Mouse (Mus musculus) liver (tissue): ENCODE measurements around the gene Fgfrl1.

ENCODE experiments used
- DNase-seq: peaks from one replicate; pipeline ENCODE4 v3.0.0-alpha.2; 2020; ENCODE audit warnings: mixed read lengths

Fgfrl1 gene

DNA sequence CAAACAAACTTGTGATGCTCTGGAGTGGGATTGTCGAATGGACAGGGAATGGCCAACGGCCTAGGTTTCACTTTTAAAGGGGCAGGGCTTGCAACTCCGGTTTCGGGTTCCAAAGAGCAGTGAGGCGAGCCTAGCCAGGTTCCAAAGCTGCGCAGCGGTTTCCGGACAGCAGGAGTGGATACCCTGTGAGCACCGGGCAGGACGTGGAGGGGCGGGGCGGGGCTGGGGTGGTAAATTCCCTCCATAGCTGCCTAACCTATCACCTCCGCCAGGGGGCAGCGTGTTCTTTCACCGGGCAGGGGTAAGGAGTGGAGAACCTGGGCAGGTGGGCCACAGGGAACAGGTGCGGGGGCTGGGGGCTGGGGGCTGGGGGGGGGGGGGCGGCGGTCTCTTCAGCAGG, at the start of gene Fgfrl1:
Gene Fgfrl1, plus strand, starts transcription at position 112 of the 400 bp plus-strand sequence.
- DNase-seq, result peak; percentile 87

DNA sequence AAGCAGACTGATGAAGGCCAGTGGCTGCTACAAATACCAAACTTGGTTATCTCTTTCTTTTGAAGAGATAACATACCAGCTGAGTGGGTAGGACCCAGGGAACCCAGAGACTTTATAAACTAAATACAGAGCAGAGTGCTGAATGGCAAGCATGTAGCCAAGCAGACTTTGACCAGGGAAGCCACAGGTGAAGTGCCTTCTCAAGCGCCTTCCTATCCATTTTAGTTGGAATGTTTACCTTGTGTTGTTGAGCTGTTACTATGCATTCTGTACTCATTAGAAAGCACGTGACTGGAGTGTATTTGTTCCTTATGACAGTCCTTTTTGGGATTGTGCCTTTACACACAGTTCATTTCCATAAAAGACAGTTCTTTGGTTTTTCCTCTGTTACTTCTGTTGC, 48.5 kb upstream of the Fgfrl1 start:
- no peak for DNase-seq

DNA sequence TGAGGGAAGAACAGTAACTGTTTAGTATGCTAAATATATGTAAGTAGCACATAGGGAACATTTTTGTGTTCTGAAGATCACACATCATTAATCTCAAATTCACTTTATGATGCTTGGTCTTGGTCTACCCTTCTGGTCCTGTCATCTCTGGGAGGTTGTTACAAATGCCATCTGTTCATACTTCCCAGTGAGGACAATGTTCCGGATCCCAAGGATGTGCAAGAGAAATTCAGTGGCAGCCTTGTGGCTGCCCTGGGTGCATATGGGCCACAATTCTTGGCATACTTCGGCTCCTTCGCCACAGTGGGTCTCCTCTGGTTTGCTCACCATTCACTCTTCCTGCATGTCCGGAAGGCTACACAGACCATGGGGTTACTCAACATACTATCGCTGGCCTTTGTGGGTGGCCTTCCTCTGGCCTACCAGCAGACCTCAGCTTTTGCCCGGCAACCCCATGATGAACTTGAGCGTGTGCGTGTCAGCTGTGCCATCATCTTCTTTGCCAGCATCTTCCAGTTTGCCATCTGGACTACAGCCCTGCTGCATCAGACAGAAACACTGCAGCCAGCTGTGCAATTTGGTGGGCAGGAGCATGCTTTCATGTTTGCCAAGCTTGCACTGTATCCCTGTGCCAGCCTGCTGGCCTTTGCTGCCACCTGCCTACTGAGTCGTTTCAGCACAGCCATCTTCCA, 46.4 kb upstream of the Fgfrl1 start:
- no peak for DNase-seq

DNA sequence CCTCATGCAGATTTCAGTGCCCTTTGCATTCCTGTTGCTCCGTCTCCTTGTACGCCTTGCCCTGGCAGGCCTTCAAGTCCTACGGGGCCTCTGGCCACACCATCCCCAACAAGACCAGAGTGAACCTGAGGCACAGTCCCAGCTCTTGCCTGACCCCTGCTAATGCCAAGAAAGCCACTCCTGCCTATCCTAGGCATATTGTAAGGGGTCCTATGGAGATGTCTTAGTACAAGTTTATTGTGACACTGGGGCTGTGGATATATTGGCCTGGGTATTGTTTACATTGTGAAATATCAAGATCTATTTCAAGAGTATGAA, 45.9 kb upstream of the Fgfrl1 start:
- no peak for DNase-seq

DNA sequence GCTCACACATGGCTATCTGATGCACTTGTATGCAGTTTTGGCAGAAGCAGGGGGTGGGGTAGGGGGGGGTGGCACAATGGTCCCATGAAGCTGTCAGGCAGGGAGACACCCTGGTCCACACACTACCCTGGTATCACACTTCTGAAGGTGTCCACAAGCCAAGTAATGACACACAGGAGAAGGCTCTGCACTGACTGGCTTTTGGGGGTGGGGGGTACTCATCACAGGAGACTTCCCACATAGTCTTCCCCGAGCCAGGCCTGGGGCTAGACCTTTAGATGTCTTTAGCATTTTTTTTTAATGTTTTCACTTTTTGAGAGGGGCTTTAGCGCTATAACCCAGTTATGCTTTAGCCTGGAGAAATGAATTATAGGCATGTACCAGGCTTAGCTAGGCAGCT, 44.9 kb upstream of the Fgfrl1 start:
- no peak for DNase-seq

DNA sequence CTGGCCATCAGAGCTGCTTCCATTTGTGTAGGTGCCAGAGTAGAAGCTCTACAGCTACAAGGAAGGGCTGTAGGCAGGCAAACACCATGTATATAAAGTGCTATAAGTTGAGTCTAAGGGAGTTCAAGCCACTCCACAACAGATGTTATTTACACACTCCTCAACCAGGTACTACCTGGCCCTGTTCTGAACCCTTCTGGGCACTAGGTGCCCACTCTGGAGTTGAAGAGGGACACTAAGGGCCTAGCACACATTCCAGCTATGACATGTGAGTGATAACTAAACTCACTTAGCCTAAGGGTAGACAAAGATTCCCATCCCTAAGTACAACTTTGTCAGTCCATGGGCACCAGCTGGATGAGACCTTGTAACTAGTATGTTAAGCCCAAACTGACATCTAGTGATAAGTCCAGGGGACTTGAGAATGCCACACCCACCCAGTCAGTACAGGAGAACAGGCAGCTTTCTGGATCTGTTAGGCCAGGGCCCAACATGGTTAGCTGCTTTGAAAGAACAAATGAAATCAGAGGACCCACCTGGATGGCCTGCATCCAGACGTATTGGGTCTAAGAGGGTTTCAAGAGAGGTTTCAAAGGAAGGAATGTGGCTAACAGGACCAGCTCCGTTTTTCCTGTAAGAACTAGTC, 44.2 kb upstream of the Fgfrl1 start:
- no peak for DNase-seq

DNA sequence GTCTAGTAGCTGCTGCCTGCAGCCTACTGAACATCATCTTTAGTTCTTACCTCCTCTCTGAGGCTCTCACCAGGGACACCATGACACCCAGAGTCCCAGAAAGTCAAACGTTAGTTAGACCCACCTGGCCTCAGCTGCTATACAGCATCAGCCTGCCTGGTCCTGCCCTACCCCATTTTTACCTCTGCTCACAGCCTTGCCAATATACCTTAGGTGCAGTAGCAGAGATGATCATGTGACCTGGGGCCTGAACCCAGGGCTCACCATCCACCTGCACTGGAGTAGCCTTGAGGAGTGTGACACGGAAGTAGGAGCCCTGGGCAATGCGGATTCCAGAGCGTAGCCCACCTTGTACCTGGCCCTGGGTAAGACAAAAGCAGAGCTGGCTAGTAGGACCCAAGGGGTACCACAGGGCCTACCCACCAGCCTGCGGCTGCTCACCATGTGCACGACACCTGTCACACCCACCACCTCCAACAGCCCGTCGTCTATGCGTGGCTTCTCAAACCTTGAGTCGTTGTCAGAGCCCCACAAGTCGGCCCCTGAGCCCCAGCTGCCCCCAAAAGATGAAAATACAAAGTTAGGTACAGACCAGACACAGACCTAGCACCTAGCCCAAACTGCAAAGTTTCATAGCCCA, 43.1 kb upstream of the Fgfrl1 start:
- DNase-seq, result no peak

DNA sequence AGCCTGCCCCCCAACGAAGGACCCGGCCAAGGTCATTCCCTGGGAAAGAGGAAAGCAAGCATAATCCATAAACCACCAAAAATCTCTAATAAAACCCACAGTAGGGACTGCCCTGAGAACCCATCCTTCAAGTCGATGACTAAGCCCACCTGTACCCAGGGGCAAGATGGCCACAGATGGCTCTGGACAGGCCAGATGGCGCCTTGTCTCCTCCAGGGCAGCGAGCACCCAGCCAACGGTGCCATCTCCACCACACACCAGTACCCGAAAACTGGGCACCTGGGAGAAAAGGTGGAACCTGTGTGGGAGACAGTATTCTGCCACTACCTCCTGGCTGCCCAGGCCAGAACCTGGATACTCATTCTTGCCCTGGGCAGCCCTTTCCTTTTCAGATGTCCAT, 41.8 kb upstream of the Fgfrl1 start:
- DNase-seq, result no peak

DNA sequence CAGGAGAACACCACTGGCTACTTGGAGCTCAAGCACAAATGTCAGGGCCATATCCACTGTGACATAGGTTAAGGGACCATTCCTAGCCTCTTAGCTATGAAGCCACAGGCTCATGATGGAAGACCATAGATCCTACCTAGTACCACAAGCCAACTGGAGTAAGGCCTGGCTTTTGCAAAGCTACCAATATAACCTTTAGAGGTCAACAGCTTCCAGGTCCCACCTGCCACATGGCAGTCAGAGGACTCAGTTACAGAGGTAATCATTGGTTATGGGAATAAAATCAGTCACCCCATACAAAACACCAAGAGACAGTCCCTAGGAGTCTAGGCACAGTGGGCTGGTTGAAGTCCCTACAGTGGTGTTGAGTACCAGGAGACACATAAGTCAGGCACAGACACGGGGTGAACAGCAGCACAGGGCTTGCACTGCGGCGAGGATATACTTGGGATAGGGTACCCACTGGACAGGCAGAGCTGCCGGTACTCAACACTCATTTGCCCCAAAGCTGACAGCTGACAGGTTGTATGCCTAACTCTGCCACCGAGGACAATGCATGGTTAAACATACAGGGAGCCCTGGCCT, 41.0 kb upstream of the Fgfrl1 start:
- no peak for DNase-seq

DNA sequence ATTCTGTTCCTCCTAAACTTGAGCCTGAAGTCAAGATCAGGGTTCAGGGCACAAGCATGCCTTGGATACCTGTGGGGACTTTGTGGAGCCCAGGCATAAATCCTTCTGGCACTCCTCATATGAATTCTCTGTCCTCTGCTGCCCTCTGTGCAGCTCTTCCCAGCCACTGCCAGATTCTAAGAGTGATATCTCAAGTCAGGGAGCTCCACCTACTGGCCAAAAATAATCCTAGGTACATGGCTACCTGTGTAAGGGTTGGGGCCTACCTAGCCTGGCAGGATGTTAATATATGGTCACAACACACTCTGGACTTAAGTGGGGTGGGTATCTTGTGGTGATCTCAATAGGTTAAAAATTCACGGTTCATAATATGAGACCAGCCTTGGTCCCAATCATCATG, 40.4 kb upstream of the Fgfrl1 start:
- peak; percentile 59 for DNase-seq

DNA sequence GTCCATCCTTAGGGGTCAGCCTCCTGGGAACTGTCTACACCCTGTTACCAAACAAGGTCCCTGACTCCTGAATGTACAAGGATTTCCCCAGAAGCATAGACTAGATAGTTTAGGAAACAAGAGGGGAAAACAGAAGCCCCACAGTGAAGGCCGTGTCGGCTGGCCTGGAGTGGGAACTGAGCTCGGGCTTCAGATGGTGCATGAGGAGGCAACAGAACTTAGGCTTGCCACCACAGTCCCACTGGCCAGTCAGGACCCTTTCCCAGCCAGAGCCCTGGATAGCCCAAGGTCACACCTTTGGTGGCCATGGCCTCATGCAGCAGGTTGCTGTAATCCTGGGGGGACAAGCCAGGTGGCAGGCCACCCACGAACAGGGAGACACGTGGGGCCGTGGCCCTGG, 38.8 kb upstream of the Fgfrl1 start:
- DNase-seq, result no peak

DNA sequence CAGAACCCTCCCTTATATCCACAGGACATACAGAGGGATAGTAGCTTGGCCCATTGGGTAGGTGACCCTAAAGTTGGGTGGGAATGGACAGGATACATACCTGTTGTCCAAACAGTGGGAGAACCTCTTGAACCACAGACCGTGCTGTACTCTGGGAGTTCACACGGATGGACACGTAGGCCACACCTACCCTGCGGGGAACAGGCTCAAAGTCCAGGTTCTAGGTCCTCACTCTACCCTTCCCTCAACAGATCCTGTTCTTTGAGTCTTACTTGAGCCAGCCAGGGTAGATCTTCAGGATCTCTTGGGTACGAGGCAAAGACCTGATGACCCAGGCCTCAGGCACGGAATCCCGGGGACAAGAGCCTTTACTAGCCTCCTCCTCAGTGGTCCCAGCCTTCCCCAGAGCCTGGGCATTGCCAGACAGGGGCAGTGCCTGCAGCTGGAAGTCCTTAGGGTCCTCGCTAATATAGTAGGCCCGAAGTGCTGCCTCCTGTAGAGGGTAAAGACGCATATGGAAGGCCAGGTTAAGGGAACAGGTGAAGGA, 37.7 kb upstream of the Fgfrl1 start:
- DNase-seq, result no peak

DNA sequence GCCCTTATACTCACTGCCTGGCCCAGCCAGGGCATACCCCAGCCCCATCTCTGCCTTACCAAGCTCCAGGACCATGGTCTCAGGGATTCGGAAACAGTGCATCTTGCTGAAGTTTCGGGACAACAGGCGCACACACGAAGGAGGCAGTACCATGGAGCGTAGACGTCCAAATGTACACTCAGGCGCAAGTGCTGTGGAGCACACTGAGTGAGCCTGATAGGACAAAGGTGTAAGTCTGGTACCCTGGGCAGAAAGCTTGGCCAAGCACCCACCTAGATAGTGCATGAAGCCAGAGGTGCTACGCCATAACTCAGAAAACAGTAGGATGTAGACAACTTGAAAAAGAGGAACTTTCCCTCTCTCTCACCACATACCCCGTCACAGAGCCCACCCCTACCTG, 36.8 kb upstream of the Fgfrl1 start:
- no peak for DNase-seq

DNA sequence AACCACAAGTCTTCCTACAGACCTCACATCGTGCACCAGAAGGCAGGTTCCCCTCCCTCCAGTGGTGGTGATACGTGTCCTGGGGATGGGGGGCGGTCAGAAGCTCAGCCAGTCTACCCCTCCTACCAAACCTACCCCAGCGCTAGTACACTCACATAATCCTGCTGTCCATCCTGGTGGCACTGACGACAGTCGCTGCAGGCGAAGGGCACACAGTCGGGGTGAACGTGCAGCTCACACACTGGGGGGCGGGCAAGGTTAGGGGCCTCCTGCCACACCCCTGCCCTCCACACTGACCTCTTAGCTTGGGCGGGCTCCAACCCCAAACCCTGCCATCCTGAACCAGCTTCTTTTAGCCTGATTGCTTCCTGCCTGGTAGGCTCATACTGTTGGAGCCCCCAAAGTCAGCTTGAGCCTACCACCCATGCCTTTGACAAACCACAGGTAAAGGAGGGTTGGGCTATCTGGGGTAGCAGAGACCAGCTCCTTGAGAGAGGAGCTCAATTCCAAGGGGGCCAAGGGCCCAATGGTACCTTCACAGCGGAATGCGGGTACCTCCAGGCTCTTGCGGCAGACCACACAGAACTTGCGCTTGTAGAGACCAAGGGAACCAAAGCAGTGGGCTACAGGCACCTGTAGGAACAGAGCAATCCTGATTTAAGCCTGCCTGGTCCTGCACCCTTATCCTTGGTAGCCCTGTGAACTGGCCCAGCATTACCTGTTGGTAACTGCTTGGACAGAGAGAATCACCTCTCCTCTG, 36.1 kb upstream of the Fgfrl1 start:
- DNase-seq, result no peak

DNA sequence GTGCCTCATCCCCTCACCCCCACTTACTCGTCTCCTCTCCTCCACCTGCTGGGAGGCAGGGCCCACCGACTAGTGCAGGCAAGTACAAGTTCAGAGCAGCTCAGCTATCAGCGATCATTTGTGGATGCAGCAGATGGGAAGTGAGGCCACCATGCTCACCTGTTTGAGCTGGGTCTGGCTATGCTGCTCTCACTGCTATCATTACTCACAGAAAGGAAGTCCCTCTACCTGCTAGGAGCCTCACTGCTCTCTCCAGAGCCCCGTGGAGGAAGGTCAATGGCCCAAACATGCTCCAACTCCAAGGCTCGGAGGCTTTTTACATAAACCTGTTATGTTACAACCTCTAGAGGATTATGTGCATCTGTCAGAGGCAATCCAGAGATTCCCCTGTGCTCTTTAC, 34.8 kb upstream of the Fgfrl1 start:
- DNase-seq, result no peak

DNA sequence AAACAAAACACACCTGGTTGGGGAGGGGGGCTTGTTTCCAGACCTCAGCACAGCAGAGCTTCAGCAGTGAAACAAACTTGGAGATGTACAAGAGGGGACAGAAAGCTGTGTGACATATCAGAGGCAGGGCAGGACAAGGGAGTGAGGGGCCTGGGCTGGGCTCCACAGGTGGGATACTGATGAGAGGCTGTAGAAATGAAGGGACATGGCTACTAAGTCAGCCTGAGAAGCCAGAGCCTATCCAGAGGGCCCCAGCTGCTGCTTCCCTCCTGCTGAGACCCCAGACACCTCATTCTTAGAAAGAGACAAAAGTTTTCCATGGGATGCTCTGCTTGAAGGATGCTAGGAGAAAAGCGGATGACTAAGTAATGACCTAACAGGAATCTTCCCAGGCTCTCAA, 33.6 kb upstream of the Fgfrl1 start:
- peak; percentile 1 for DNase-seq

DNA sequence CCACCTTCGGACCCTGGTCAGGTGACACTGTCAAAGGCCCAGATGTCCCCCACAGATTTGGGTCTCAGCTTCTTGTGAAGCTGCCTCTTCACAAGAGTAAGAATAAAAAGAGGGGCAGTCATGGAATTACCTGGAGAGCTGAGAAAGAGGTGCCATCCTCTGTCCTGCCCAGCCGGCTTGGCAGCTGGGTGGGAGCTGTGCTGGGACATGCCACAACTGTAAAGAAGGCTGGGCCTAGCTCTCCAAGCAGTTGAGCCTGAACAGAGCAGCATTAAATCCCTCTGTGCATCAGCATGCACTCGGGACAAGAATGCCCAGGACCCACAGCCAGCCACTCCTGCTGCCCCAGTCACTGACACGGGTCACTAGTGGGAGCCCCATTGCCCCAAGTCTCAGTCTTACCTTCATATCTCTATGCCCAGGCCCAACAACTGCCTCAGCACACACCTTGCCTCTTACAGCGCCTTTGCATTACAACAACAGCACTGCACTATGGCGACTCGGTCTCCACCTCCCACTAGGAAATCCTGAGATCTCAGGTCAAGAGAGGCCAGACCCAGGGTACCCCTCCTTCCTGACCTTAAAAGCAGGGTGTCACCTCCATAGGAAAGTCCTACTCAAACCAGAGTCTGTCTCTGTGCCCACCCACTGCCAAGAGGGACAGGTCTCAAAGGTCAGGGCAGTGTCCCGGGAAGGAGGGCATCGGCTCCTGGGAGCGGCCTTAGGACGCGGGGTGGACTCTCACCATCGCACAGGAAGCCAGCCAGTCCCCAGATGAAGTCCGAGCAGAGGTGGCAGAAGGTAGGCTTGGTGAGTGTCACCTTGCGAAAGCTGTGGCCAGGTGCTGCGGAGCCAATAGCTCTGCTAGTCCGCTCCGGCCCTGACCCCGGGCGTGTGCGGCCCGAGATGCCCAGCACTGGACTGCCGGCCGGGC, 32.2 kb upstream of the Fgfrl1 start, which contains the start of gene Idua:
Gene Idua, plus strand, starts transcription at position 634 of the 934 bp plus-strand sequence.
- DNase-seq, result peak; percentile 29

DNA sequence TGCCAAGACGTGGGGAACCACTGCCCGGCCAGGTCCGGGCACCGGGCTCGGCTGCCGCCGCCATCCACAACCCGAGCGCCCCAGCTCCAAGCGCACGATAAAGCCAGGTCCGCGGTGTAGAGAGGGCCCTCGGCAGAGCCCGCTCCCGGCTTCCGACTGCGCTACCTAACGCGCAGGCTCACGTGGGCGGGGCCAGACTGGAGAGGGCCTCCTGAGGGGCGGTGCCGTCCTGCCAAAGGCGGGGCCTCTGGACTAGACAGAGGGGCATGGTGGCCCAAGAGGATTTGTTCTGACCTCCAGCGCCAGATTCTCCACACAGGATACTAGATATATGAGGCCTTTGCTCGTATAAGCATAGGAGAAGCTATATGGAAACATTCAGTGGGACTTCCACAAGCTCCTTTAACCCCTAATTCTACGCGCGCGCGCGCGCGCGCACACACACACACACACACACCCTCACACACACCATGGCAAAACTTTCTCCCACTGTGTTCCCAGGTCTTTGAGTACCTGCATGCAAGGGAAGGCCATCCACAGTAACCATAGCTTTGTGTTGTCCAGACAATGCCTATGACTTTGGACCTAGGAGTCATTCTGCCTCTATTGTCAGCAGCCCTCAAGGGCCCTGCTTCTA, 31.4 kb upstream of the Fgfrl1 start:
- peak; percentile 97 for DNase-seq

DNA sequence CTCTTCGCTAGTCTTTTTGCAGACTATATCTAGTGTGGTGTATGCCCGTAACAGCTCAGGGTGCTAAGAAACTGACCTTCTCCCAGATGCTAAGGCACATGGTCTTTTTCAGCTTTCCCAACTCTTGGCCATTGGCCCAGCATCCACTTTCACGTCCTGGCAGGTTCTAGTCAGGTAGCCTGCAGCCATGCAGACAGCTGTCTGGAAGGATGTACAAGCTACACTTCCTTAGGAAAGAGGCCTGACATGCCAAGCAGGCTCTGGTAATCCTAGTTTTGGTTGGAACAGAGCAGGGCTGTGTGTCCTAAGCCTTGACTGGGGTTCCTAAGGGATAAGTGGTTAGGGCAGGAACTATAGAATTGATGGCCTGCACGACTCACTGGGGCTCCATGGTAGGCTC, 29.4 kb upstream of the Fgfrl1 start:
- DNase-seq, result no peak

DNA sequence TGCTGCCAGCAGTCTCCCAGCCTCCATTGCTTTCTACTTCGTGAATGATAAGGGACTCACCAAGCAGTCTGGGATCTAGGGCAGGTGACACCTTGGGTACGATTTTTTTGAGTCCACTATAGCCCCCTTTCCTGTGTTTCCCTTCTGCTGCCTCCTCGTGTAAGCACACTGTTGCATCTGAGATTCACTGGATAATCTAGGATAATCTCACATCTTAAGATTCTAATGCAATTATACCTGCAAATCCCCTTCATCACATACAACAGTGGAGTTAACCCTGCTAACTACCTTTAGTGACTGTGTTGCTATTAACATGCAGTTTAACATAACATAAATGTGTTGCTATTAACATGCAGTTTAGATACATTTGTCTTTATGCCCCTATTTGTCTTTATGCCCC, 27.1 kb upstream of the Fgfrl1 start:
- DNase-seq, result no peak

DNA sequence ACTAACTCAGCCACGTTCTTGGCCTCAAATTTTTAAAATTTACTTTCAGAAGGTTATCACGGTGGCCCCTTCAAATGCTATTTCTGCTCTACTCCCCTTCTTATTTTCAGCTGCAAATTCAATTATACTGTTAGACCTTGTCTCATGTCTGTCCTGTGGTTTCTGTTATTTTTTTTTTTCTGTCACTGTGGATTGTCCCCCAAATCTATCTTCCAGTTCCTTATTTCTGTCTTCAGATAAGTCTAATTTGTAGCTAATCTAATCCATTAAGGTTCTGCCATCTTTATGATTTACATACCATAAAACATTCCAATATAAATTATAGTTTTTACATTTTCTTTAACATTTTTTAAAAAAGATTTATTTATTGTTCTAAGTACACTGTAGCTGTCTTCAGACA, 24.8 kb upstream of the Fgfrl1 start:
- DNase-seq, result no peak
